Comparison of ENCODE assay signal across 8 mouse cellular contexts in the genomic region with DNA sequence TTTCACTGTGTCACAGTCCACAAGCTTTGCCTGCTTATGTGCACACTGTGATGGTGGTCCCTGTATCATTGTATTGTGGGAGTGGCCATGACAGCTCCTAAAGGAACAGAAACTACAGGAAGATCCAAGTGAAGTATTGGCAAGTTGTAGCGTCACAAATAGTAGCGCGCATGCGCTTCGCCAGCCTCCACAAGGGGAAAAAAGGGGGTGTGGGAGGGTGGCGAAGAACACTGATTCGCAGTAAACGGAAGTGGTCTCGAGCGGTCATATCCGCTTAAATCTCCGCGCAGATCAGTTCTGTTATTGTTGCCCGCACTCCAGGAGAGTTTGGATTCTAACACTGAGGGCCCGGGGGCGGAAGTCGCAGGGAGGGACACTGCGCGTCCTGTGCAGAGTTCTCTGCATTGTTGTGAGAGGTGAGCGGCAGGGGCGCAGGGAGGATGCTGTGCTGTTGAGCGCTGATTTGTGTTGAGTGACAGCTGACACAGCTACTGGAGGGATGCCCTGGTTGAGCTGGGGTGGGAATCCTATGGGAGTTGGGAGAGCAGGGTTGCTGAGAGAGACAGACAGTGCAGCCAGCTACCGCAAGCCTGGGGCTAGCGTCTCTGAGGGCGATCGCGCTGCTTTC. TPM values are rescaled to one million over a fixed set of nuclear protein-coding genes. Genes with fewer than 3 reads are reported as not detected.
DNase-seq lines count a peak whose midpoint lies in the region; ATAC-seq and TF ChIP-seq lines count a peak whose summit lies in the region.

A gene (plus strand): TSS at position 251 of the 628 bp plus-strand sequence.

- ATAC-seq in hindbrain, embryonic 11.5 days (ENCODE audit: low FRiP score), result peak; percentile 93
- peak; percentile 89 for ATAC-seq in lung, embryonic 16.5 days (ENCODE audit: low read depth)

- peak within 1 kb of the TSS; percentile 75 for H3K4me3 ChIP-seq in hindbrain, embryonic 11.5 days (ENCODE audit: low read depth, low read length)
- peak within 1 kb of the TSS; percentile 80 for H3K4me3 ChIP-seq in lung, embryonic 16.5 days (ENCODE audit: low read length)
- peak within 1 kb of the TSS; percentile 79 for H3K4me3 ChIP-seq in thymus, adult 2 months (ENCODE audit: control insufficient read depth, insufficient read depth, low read length)

- TF ChIP-seq POLR2A in thymus, adult 2 months (IDR thresholded peaks at IDR 0.05; ENCODE audit: control insufficient read depth, extremely low read depth, insufficient read depth, low read length, poor library complexity), result no peak

- no peaks in the 10 kb centered on the region for H3K9me3 ChIP-seq in hindbrain, embryonic 11.5 days (ENCODE audit: control insufficient read depth, low read length)
- no peaks in the 10 kb centered on the region for H3K9me3 ChIP-seq in lung, embryonic 16.5 days (ENCODE audit: control insufficient read depth, low read length)

- peaks cover 4% of the 10 kb centered on the region for H3K4me1 ChIP-seq in hindbrain, embryonic 11.5 days (replicated peaks; ENCODE audit: control insufficient read depth, insufficient read depth, low read length)
- H3K4me1 ChIP-seq in lung, embryonic 16.5 days (replicated peaks; ENCODE audit: control insufficient read depth, insufficient read depth, low read length), result peaks cover 14% of the 10 kb centered on the region
- peaks cover 16% of the 10 kb centered on the region for H3K4me1 ChIP-seq in thymus, adult 2 months (replicated peaks; ENCODE audit: control insufficient read depth, insufficient read depth, low read length)

- TF ChIP-seq CTCF in thymus, adult 2 months (IDR thresholded peaks at IDR 0.05; ENCODE audit: borderline replicate concordance, control insufficient read depth, extremely low read depth, insufficient read depth, low read length, poor library complexity), result 0 out of 2 replicates have a peak, but pooled peaks have one; percentile 25

- no peaks in the 10 kb centered on the region for H3K36me3 ChIP-seq in hindbrain, embryonic 11.5 days (ENCODE audit: control insufficient read depth, insufficient read depth, low read length)
- peaks cover 6% of the 10 kb centered on the region for H3K36me3 ChIP-seq in lung, embryonic 16.5 days (ENCODE audit: control insufficient read depth, insufficient read depth, low read length)
- no peaks in the 10 kb centered on the region for H3K36me3 ChIP-seq in thymus, adult 2 months (ENCODE audit: control insufficient read depth, insufficient read depth, low read length)

- peak within 1 kb of the TSS; percentile 87 for H3K27ac ChIP-seq in hindbrain, embryonic 11.5 days (ENCODE audit: low read depth, low read length)
- peak within 1 kb of the TSS; percentile 92 for H3K27ac ChIP-seq in lung, embryonic 16.5 days (ENCODE audit: low read length)
- peak within 1 kb of the TSS; percentile 37 for H3K27ac ChIP-seq in thymus, adult 2 months (ENCODE audit: control insufficient read depth, insufficient read depth, low read length)

- WGBS in hindbrain, embryonic 11.5 days, result 0% methylated on average over 27 of the region's 27 CpGs
- under 1% methylated on average over 27 of the region's 27 CpGs for WGBS in lung, embryonic 16.5 days
- under 1% methylated on average over 27 of the region's 27 CpGs for WGBS in thymus, adult 2 months

- peak; percentile 84 for DNase-seq in MN1 (ENCODE audit: low spot score)
- DNase-seq in cerebellum, adult 8-10 months, result peak; percentile 76
- DNase-seq in frontal cortex, postnatal 10 days (ENCODE audit: low spot score in 2 of 2), result peak; percentile 85 to 87
- peak; percentile 94 for DNase-seq in hindbrain, embryonic 11.5 days (ENCODE audit: low spot score)
- DNase-seq in layer of hippocampus, adult 9-11 months, result peak; percentile 92
- DNase-seq in ovary, adult 18-20 months (ENCODE audit: low spot score), result peak; percentile 82
- DNase-seq in thymus, adult 2 months, result peak; percentile 72

- H3K9ac ChIP-seq in hindbrain, embryonic 11.5 days (ENCODE audit: low read depth, low read length), result peak within 1 kb of the TSS; percentile 76
- peak within 1 kb of the TSS; percentile 83 for H3K9ac ChIP-seq in lung, embryonic 16.5 days (ENCODE audit: low read length)

- H3K4me2 ChIP-seq in hindbrain, embryonic 11.5 days (replicated peaks; ENCODE audit: low read depth, low read length), result peak within 1 kb of the TSS; percentile 58
- peak within 1 kb of the TSS; percentile 92 for H3K4me2 ChIP-seq in lung, embryonic 16.5 days (ENCODE audit: low read depth, low read length)

- H3K27me3 ChIP-seq in hindbrain, embryonic 11.5 days (ENCODE audit: control insufficient read depth, insufficient read depth, low read length), result no peaks in the 10 kb centered on the region
- peaks cover 2% of the 10 kb centered on the region; the same call in 1 of the 2 replicates for H3K27me3 ChIP-seq in lung, embryonic 16.5 days (ENCODE audit: control insufficient read depth, insufficient read depth, low read depth, low read length)
- no peaks in the 10 kb centered on the region for H3K27me3 ChIP-seq in thymus, adult 2 months (ENCODE audit: control insufficient read depth, insufficient read depth, low read length)

RNA-seq across cellular contexts. Expression of the gene that starts here (rescaled TPM):
- polyA plus RNA-seq in hindbrain, embryonic 11.5 days (2014; fragmentation: Nextera tagmentation; extraction: Ambion mirVana), result 6.7 and 7.7 TPM in 2 replicates
- 4.3 TPM in 2 replicates for polyA plus RNA-seq in lung, embryonic 16.5 days (2015; fragmentation: Nextera tagmentation; extraction: Ambion mirVana)
- 1.2 and 1.5 TPM in 2 replicates for polyA plus RNA-seq in thymus, adult 2 months (2012; rRNA removed)

Comparison
In these comparisons a context has a peak if more than half of its experiments do, and no peak if none do; other contexts are left out.
1. Peak in every context shown above with its lines: DNase-seq, ATAC-seq, H3K4me3 ChIP-seq and H3K27ac ChIP-seq.
2. H3K27ac ChIP-seq: peak in every context shown above with its lines; median percentile 92 in lung, embryonic 16.5 days; 87 in hindbrain, embryonic 11.5 days; 37 in thymus, adult 2 months.